Mouse (Mus musculus) kidney, adult 8-10 months (tissue): ENCODE results near the gene Mapk10.
A peak's percentile ranks its signal among the peaks of the same experiment; 100 is the strongest.
"Not testable (repeated sequence)": the region's sequence is repeated elsewhere in the genome, so short reads cannot be mapped to it uniquely, and the experiment has no call there.

Experiments
- DNase-seq, 2 experiments: peaks; one replicate each; pipeline ENCODE4 v3.0.0; 2022

Mapk10 gene

GRCm38 (mm10) chr5:102943864-102944630 lies 267.1 kb downstream of the Mapk10 start:
- DNase-seq = peak in 1 of 2 experiments; percentile 9

- DNase-seq = no peak
These were observed 281.0 kb downstream of the Mapk10 start for GRCm38 (mm10) chr5:102930161-102930560.

DNA sequence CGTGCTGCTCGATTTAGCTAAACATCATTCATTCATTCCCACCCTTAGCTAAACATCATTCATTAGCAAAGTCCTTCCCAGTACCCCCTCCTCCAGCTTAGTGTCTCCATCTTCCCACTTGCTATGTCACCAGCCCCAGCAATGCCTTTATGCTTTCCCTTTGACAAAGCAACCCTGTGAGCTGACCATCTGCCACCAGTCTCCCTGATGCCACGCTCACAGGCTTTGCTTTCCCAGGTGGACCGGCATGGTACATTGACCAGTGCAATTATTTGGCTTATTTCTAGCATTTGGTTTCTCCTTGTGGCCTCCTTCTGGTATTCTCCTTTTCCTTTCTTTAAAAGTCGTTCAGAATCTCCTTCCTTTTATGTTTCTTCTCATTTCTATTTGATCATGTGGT lies 284.3 kb downstream of the Mapk10 start:
- no peak for DNase-seq

GRCm38 (mm10) chr5:102920199-102920598 lies 290.9 kb downstream of the Mapk10 start:
- peak in 1 of 2 experiments; percentile 16 for DNase-seq

DNA sequence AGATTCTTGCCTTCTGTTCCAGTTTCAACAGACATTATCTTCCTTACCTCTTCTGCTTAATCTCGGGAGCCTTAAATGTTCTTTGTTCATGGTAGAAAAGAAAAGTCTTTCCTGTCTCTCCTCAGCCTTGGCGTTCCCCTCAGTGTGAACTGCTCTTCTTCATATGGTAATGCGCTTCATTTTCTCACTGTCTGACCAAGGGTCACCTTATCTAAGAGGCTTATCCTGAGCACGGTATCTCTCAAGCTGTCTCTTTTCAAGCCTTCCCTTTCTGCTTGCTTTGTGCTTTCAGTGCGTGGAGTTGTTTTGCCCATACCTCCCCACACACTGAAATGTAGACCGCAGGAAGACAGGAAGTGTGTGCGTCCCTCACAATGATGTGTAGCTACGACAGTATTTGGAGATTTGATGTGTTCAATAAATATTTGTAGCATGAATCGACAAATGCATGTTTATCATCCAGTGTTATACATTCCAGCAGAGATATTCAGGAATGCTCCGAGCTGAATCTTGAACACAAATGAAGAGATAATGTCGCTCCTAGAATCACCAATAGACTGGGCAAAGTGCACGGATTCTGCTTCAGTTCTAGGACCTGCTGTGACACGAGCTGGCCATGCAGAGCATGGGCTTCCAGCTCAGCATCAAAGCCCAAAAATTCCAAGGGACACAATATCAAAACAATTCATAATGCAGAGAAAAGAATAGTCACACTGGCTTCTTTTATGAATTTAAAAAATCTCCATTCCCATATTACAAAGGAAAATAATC lies 305.5 kb downstream of the Mapk10 start:
- no peak for DNase-seq

DNA sequence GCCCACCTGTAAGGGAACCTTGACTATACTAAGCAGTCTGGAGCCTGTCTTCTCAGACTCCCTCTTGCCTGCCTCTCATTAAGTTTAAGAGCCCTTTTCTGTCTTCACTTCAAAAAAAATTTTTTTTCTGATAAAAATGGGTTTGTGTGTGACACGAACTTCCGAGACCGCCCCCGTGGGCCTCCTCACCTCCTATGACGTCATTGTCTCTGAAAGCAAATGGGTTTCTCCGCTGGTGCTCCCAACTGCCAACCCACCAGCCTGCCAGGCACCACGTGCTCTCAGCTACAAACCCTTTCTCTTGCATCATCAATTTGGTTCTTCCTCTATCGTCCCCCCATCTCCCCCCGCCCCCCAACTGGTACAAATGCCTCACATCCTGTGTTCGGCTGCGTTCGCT lies 307.1 kb downstream of the Mapk10 start:
- peak in 1 of 2 experiments; percentile 17 for DNase-seq

GRCm38 (mm10) chr5:102903487-102903886 lies 307.6 kb downstream of the Mapk10 start:
- DNase-seq = peak; percentile 84 to 88

GRCm38 (mm10) chr5:102901176-102901575 lies 310.0 kb downstream of the Mapk10 start:
- no peak for DNase-seq

GRCm38 (mm10) chr5:102899680-102900215 lies 311.4 kb downstream of the Mapk10 start:
- no peak for DNase-seq

DNA sequence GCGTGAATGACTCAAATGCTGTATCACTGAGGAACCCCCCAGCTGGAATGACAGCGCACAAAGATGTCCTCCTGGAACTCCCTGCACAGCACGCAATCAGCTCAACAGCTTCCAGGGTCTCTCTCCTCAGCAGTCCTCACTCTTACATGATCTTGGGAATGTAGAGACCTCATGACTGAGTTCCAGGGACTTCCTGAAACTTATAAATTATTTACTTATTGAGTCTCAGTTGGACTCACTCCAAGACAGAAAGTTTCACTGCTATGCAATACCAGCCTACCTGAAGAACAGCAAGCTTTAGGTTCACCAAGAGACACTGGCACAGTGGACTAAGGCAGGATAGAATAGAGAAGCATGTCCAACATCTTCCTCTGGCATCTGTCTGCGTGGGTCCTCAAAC lies 312.8 kb downstream of the Mapk10 start:
- peak; percentile 8 to 48 for DNase-seq

GRCm38 (mm10) chr5:102892226-102892625 lies 318.9 kb downstream of the Mapk10 start:
- DNase-seq = no peak

- no peak for DNase-seq
These were observed 322.0 kb downstream of the Mapk10 start for GRCm38 (mm10) chr5:102889163-102889488.

DNA sequence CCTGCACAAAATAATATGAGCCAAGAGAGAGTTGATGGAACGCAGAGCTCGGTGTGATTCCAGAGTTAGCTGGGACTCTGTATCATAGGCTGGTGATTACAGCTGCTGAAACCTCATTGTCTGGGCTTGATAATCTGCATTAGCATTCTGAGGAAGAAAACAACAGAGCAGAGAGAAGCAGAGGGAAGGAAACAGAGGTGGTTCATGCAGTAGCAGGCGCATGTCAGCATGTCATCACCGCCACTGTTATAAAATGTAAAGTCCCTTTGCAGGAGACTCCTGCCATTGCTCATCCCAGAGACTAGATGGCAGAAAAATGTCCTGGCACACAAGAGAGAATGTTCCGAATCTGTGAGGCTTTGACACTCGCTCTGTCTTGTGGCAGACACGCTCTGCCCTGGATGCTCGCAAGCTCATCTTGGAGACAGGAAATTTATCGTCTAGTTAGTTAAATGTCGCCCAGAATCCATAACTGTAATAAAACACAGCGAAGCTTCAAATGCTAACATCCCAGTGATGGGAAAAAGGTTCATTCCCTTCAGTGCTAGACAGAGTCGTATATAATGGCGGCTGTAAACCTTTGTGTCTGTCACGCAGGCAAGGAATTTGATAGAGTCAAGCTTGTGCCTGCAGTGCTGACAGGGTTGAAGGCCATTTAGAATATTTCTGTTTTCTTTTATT lies 322.5 kb downstream of the Mapk10 start:
- DNase-seq = no peak

GRCm38 (mm10) chr5:102875628-102876027 lies 335.5 kb downstream of the Mapk10 start:
- no peak for DNase-seq

DNA sequence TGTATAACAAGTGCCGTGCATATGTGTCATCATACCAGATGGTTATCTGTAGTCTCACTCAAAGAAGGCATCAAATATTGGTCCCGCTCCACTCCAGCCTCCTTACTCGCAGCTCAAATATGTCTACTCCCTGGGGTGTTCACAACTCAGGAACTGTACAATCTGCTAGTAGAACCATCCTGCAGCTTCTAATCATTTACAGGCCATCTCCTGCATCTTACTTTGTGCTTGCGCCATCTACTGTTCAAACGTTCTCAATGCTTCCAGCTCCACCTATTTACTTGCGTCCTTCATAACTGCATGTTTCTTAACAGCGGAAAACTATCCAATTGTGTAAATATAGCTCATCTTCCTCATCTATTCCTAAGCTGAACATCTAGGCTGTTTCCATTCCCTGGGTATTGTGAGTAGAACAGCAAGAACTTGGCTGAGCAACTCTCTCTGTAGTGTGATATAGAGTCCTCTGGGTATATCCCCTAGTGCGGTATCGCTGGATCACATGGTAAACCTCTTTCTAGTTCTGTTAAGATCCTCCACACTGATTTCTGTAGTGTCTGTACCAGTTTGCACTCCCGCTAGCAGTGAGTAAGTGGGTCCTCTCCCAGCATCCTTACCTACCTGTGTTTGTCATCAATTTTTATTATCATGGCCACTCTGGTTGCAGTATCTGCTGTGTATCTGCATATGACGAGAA lies 336.4 kb downstream of the Mapk10 start:
- peak; percentile 75 to 78 for DNase-seq

DNA sequence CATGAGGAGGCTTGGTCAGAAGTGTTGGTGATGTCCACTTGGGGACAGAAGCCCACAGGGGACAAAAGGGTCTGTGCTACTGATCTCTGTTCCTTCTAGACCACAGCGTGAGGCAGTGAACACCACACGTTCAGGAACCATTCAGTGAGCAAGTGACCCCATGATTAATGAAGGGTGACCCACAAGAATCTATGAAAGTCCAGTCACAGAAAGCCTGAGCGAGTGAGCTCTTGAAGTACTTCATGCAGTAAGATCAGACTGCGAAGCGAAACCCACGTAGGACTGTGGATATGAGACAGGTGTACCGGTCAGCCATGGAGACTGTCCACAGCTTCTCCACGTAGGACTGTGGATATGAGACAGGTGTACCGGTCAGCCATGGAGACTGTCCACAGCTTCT lies 338.1 kb downstream of the Mapk10 start:
- DNase-seq = not testable (repeated sequence)

GRCm38 (mm10) chr5:102868196-102868595 lies 342.9 kb downstream of the Mapk10 start:
- no peak for DNase-seq

- no peak for DNase-seq
These were observed 351.4 kb downstream of the Mapk10 start for GRCm38 (mm10) chr5:102859749-102860148.

- no peak for DNase-seq
These were observed 353.1 kb downstream of the Mapk10 start for GRCm38 (mm10) chr5:102858047-102858446.
